Mouse (Mus musculus) adrenal gland (tissue): ENCODE data around the gene Il12rb1.

Experiments
- intact Hi-C: fragments of 180-260 bp; cut with DNase I; formaldehyde crosslinking; loops from one replicate; pipeline ENCODE4 v1.15.1; 2025

Il12rb1 gene

DNA sequence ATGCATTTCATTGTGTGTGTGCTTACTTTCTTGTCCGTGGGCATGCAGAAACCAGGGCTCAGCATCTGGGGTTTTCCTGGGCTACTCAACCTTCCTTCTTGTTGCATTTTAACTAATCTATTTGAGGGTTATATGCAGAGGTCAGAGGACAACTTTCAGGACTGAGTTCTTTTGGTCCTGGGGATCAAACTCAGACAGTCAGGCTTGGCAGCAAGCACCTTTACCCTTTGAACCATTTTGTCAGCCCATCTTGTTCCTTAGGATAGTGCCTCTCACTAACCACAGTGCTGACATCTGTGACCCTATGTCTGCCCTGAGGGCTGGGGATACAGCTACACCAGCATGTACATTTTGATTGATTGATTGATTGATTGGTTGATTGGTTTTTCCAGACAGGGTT is 19.5 kb downstream of the Il12rb1 start:
- intact Hi-C loops: no loop called here

DNA sequence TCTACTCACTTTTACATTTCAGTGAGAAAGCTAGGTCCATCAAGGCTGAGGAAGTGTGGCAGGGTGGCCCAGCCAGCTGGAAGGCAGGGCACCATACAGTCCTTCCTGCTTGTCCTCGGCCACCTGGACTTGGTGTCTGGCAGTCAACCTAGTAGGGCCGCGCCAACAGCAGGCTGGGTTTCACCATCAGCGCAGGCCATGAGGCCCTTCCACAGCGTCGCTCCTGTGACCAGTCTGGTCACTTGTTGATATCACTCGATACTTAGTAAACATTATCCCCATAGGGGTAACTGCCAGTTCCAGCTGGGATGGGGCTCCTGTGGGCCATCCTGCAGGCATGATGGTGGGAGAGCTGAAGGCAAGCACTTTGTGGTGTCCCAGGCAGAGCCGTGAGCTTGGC is 23.3 kb downstream of the Il12rb1 start:
- intact Hi-C loops: no loop called here

DNA sequence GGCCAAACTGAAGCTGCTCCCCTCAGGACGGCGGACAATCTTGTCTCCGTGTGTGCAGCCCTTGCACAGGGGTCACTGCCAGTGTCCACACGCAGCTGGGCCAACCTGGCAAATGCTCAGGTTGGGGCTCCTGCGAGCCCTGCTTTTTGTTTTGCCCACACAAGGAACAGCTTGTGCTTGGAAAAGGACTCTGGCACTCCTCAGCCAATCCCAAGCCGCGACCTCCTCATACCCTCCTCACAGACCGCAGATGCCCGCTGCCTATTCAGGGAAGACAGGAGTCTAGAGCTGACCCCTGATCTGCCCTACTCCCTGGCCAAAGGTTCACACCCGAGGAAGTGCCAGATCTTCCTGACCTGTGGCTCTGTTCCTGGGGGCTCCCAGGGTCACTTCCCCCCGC is 24.1 kb downstream of the Il12rb1 start:
- intact Hi-C loops: no loop called here

DNA sequence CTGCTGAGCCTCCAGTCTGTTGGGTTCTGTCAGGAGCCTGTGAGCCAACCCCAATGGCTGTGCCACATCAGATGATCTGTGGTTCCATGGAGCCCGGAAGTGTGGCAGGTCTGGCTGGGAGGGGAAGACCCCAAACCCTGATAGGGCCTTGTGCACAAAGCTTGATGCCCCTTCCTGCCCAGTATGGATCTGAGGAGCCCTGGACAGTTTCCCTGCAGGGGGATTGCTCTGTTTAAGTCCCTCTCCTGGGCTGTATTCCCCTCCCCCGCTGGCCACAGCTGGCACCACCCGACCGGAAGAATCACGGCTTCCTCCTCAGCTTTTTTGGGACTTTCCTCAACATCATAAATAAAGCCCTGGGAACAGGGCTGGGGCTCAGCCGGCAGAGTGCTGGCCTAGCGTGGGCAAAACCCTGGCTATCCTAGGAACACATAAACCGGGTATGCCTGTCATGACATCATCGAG is 24.8 kb downstream of the Il12rb1 start:
- intact Hi-C loops: no loop called here

DNA sequence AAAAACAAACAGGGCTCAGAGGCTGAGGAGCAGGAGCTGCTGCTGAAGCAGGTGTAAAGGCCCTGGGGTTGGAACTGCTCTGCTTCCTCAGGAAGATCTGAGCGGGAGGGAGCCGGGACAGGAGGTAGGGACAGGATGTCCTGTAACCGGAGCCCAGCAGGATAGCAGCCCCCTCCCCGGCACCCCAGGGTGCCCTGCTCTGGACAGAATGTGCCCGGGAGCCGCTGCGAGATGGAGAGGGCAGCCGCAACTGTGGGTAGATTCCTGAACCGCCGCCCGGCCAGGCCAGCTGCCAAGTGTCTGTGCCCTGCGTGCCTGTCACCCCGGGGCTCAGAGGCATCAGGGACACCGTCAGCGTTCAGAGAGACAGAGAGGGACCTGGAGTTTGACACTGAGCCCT is 25.3 kb downstream of the Il12rb1 start:
- intact Hi-C loops: no loop called here

DNA sequence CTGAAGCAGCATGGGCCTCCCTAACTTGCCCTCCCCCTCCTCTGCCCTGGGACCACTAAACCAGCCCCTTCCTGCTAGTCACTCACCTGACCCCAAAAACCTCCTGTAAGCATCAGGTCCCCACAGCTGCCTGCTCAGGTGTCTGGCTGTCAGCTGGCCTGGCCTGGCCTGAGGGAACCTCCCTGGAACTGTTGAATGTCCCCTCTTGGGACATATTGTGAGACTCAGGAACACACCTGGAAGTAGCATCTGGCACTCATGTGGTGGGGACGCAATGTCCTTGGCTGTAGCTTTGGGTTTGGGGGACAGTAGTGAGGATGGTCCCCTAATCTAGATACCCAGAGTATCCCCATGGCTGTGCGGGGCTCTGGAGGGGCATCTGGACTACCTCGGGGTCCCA is 25.8 kb downstream of the Il12rb1 start:
- intact Hi-C loops: no loop called here

DNA sequence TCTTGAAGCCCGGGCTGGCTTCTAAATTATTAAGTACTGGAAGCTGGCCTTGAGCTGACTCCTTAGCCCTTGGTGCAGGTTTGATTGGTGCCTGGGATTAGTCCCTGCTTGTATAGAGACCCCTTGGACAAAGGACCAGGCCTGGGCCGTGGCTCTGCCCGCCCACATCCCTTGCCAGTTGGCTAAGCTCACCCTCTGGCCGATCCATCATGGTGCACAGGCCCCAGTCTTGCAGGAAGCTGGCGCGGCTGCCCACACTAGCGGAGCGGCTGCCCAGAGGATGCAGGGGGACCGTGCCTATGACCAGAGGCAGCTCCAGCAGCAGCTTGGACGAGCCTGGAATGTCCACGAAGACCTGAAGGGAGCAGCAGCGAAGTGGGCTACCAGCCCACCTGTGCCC is 28.4 kb downstream of the Il12rb1 start:
- intact Hi-C loops: no loop called here

DNA sequence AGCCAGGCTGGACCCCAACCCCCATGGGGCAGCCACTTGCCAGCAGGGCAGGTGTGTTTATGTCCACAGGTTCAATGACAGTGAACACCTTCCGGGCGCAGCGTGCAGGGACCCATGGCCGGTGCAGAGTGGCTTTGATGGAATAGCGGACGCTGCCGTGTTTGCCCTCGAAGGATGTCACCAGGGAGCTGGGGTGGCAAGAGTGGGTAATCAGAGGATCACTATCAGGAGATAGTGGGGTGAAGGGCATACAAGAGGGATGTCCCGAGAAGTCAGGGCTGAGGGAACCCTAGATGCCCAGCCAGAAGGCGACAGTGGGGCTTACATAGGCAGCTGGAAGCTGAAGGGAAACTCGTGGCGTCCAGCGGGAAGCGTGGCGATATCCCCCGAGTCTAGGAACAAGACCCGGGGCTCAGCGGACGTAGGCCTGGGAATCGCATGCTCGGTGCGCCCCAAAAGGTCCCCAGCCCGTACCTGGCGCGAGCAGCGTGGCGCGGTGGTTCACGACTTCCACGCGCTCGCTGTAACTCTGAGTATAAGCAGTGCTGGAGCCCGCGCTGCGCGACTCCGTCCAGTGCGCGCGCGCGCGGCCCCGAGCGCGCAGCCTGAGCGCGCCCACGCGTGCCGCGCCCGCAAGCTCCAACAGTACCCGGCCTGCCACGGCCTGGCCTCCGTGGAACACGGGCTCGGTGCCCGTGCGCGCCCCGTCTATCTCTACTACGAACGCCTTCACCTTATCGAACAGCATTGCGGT is 30.6 kb downstream of the Il12rb1 start:
- intact Hi-C loops: no loop called here

DNA sequence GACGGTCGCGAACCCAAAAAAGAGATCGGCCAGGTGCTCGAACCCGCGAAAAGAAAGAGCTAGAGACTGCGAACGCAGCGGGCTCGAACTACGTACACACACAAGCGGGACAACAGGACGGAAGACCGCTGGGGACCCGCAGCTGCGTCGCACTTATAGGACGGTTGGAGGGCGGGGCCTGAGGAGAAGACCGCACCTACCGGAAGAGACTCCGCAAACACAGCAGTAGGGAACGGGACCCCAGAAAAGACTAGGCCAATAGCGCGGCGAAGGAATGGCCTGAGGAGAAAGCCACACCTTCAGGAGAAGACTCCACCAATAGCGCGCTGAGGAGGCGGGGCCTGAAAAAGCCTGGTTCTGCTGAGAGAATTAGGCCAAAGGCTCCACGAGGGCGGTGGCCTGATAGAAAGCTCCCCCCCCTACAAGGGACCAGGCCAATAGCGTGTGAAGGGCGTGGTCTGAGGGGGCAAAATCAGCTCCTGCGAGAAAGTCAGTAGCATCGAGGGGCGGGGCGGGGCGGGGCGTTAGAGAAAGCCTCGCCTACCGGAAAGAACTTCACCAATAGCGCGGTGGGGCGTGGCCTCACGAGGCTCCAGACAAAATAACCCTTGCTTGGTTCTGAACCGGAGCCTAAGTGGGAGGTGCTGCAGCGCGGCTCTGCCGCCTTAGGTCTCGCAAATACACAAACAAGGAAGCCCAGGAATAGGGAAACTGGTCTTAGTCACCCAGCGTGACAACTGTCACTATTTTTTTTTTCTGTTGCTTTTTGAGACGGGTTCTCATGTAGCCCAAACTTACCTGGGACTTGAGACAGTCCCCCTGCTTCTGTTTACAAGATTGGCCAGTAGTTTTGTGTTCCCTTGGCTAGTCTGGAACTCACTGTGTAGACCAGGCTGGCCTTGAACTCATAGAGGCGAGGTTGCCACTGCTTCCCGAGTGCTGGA is 31.4 kb downstream of the Il12rb1 start, which contains the start of gene Arrdc2:
Arrdc2 (minus strand) TSS at position 313 of the 944 bp plus-strand sequence.
- intact Hi-C loops: loop anchor here (2.0 to 5.0 kb wide), 2 partner anchors 19 to 117 kb away; partner anchors contain the start of gene Pde4c

DNA sequence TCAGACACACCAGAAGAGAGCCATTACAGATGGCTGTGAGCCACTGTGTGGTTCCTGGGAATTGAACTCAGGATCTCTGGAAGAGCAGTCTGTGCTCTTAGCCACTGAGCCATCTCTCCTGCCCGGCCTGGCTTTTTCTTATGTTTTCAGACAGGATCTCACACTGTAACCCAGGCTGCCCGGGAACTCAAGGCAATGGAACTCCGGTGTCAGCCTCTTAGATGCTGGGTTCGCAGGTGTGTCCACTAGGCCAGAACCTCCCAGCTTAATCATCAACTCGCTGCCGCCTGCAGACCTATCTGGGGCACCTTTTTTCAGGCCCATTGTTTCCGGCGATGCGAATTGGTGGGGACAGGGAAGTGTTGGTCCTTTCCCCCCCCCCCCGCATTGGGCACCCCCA is 32.3 kb downstream of the Il12rb1 start:
- intact Hi-C loops: loop anchor here (2.0 to 5.0 kb wide), 2 partner anchors 20 to 118 kb away; partner anchors contain the start of gene Pde4c

DNA sequence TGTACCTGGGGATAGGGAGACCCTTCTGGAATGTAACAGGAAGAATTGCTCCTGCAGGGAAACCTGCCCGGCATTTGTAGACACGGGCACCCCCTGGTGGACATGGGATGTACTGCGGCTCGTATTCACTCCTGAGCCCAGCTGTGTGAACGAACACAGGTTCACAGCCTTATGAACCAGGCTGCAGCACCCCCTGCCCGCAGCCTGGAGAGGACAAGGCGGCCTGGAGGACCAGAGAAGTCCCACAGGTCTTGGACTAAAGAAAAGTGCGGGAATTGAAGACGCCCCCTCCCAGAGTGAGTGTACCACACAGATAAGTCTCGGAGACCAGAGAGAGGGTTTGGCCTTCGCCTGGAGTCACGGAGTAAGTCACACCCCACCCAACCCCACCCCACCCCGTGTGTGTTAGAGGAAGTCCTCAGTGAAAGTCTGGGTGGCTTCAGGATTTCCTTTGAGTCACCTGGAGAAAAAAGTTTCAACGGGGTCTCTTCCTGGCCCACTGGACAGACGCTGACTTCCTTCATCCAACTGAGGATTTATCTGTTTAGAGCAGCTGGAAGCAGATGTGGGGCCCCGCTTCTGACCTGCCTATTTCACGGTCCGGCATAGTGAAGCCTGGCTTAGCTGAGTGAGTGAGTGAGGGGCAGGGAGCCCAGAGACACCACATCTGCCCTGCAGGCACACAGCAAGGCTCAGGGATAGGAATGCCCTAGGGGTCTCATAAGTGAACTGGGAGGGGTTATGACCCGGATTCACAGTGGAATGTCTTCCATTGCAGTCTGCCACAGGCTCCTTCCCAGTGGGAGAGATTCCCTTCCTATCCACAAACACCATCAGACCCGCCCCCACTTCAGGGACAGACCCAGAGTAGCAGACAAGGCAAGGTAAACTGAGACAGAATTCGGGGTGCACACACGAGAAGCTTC is 33.2 kb downstream of the Il12rb1 start:
- intact Hi-C loops: loop anchor here (2.0 to 5.0 kb wide), 2 partner anchors 21 to 119 kb away; partner anchors contain the start of gene Pde4c

DNA sequence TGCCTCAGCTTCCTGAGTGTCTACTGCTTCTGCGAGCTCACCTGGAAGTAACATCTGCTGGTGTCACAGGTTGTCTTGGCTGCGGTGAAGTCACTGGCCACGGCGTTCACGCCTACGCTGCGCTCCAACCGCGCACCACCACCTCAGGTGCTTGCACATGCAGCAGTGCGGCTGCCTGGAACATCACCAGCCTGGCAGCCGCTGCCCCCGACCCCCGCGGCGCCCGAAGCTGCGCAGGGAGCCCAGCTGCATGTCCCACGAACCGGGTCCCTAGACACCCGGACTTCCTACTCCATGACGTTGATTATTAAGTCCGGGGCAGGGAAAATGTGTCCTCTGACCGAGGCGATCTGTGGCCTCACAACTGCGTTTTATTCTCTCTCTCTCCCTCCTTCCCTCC is 34.2 kb downstream of the Il12rb1 start:
- intact Hi-C loops: loop anchor here (5.0 kb wide), 1 partner anchor 120 kb away; the partner anchor contains the start of gene Pde4c

DNA sequence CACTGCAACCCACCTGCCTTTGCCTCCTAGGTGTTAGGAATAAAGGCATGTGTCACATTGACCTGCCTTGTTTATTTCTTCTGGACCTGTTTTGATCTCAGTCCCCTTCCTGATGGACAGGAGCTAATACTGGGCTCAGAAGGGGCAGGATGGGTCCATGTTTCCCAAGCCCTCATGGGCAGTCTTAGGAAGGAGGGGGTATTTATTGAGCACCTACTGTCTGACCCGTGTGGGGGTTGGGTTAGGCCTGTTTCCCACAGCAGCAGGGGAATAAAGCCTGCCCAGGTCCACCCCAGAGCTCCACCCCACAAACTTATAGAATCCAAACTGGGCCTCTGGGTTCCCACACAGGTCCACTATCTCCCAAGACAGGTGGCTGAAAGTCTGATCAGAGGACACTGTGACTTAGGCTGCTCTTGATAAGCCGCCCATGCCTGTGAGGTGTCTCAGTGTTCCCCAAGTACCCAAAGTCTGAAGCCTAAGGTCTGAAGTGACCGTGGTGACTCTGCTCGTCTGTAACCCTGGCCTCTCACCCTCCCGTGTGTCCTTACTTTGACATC is 35.0 kb downstream of the Il12rb1 start:
- intact Hi-C loops: loop anchor here (5.0 kb wide), 1 partner anchor 121 kb away; the partner anchor contains the start of gene Pde4c

DNA sequence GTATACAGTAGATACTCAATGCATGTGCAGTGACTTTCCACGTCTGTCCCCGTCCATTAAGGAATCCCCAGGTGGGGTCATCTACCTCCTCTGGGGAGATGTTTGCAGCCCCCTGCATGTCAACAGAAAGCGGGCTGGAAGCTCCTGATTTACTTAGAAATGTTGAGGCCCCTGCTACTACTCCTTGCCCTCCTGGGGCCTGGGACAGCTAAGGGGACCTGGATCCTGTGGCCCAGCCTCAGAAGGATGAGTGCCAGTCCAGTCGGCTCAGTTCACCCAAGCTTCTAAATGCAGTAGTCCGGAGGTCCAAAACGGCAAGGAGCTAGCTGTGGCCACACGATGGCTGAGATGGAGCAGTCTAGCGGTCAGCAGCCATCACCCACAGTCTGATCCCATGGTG is 35.7 kb downstream of the Il12rb1 start:
- intact Hi-C loops: loop anchor here (1.0 to 5.0 kb wide), 2 partner anchors 25 to 122 kb away; partner anchors contain the start of gene Pde4c

DNA sequence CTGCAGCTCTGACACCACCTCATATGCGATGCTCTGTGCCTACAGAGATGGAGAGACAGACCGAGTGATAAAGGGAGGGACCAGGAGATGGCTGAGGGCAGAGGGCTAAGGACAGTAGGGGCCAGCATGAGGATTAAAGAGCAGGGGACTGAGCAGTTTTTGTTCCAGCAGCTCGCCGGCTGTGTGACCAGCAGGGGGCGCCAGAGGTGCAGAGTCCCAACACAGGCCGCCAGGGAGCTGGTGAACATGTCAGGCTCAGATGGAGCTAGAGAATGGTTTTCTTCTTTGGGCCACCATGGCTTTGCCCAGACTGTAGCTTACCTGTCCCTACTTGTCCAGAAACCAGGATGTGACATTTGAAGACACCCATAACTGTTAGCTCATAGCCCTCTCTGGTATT is 36.3 kb downstream of the Il12rb1 start:
- intact Hi-C loops: loop anchor here (1.0 to 5.0 kb wide), 2 partner anchors 25 to 122 kb away; partner anchors contain the start of gene Pde4c

DNA sequence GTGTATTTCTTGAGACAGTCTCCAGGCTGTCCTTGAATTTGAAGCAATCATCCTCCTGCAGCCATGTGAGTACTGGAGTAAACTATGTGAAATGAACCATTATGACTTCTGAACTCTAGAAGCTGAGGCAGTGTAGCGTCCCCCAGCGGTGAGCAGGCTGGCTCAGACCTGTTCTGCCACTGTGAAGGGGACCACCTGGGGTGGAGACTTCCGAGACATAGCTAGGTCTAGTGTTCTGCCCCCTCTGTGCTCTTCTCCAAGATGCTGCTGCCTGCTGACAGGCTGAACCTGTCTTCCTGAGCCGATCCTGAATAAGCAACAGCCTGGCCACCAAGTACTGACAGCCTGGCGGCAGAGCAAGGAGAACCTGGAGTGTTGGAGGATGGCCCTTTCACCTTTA is 36.9 kb downstream of the Il12rb1 start:
- intact Hi-C loops: no loop called here

DNA sequence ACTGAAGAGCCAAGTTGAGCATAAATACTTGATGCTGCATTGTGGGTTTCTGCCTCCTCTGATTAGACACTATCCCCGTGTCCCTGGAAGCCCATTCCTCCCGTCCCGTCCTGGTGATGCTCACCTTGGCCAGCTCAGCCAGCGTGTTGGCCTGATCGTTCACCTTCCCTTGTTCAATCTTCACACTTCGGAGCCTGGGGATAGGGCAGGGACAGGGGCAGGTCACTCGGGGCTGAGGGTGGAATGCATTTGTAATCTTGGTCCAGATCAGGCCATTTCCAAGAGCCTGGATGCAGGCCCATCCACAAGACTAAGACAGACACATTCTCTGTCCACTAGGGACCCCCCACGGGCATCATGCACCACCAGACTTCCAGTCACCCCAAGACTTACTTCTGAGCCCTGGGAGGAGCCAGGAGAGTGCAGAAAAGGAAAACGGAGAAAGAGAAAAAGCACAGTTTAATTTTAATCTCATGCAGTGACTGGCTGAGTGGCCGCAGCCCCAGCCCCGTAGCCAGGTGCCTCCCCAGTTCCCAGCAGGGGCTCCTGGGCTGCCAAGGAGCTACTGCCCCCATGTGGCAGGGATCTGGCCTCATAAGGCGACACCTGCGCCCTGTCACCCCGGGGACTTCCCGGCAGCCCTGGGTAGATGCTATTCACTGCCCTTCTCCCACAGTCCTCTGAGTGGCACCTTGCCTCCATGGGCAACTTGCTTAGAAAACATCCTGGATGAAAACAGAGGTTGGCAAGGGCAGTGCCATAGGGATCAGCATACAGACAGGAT is 38.3 kb downstream of the Il12rb1 start:
- intact Hi-C loops: no loop called here

DNA sequence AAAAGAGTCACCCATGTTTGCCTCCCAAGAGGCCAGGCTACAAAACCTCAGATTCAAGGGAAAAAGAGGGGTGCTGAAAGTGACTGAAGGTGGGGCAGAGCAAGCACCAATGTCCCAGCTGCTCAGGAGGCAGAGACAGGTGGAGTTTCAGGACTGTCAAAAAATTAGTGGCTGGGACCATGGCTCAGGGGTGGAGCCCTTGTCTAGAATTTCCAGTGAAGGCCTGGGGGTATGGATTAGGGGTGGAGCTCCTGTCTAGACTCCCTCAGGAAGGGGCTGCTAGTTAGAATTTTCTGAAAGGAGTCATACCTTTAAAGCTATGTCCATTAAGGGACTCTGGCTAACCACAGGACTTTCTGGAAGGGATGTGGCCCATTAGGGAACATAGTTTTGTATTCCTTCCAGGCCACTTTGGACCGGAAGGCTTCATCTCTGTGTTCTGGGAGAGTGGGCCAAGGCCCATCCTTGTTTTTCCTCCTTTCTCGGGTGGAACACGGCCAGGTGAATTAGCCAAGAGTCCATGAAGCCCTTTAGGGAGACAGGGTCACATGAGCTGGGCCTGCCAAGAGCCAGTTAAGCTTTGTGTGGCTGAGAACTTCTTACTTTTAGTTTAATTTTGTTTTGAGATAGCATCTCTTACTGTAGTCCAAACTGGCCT is 41.2 kb downstream of the Il12rb1 start:
- intact Hi-C loops: no loop called here
